In the genomic region with DNA sequence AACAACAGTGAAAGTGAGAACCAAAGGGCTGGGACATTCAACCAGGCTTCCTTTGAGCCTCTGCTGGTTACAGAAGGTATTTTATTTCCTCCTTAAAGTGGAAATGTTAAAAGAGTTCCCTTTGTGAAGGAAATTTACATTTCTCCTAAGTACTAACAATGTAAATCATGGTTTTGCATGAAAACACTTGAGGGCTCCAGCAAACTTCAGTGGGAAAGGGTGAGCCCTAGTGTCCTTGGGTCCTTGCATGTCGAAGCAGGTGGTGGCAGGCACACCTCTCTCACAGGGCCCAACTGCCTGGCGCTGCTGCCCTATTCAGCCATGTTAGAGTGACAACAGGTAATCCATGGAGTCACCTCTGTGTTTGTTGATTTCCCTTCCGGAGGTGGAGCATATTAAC, we compare ENCODE assay signal across 19 mouse cellular contexts.
"Had no signal": no experiment of that assay in that cellular context is flagged by ENCODE, and none has a peak within 500 bp of the region (broad histone marks: within the 10 kb centered on the region; RNA-seq: fewer than 3 reads in every experiment).

No protein-coding gene starts in this region.

- DNase-seq: gastrocnemius, adult 2 months; gastrocnemius, postnatal 10 days; gastrocnemius, postnatal 25 days; heart, adult 2 months; kidney, adult 18-20 months; layer of hippocampus, postnatal 36 days; left cerebral cortex, postnatal 4 days had no signal

- H3K4me1 ChIP-seq: heart, embryonic 13.5 days; heart, embryonic 15.5 days; intestine, embryonic 15.5 days; kidney, embryonic 15.5 days; limb, embryonic 13.5 days; limb, embryonic 15.5 days; liver, embryonic 12.5 days had no signal

- H3K27ac ChIP-seq: gastrocnemius, adult 2 months; heart, adult 2 months; heart, embryonic 13.5 days; heart, embryonic 15.5 days; hindbrain, embryonic 10.5 days; hindbrain, embryonic 12.5 days; hindbrain, embryonic 14.5 days; intestine, embryonic 15.5 days; kidney, embryonic 15.5 days; kidney, postnatal 0 days; limb, embryonic 13.5 days; limb, embryonic 15.5 days; liver, embryonic 12.5 days; liver, embryonic 14.5 days had no signal

- H3K27me3 ChIP-seq: intestine, embryonic 15.5 days; kidney, embryonic 15.5 days; limb, embryonic 13.5 days; limb, embryonic 15.5 days; liver, embryonic 12.5 days had no signal

- H3K36me3 ChIP-seq: heart, embryonic 13.5 days; heart, embryonic 15.5 days; hindbrain, embryonic 10.5 days; hindbrain, embryonic 12.5 days; intestine, embryonic 15.5 days; kidney, embryonic 15.5 days; limb, embryonic 13.5 days; limb, embryonic 15.5 days; liver, embryonic 12.5 days had no signal

- H3K9ac ChIP-seq: heart, embryonic 13.5 days; heart, embryonic 15.5 days; hindbrain, embryonic 12.5 days; hindbrain, embryonic 14.5 days; intestine, embryonic 15.5 days; kidney, embryonic 15.5 days; limb, embryonic 13.5 days; limb, embryonic 15.5 days; liver, embryonic 12.5 days; liver, embryonic 14.5 days had no signal

- H3K4me3 ChIP-seq: gastrocnemius, adult 2 months; heart, adult 2 months; heart, embryonic 13.5 days; heart, embryonic 15.5 days; hindbrain, embryonic 10.5 days; hindbrain, embryonic 12.5 days; intestine, embryonic 15.5 days; kidney, embryonic 15.5 days; limb, embryonic 13.5 days; limb, embryonic 15.5 days; liver, embryonic 12.5 days had no signal

- H3K9me3 ChIP-seq: heart, embryonic 13.5 days; heart, embryonic 15.5 days; hindbrain, embryonic 10.5 days; hindbrain, embryonic 12.5 days; intestine, embryonic 15.5 days; kidney, embryonic 15.5 days; limb, embryonic 13.5 days; limb, embryonic 15.5 days; liver, embryonic 12.5 days had no signal
